Mouse (Mus musculus) thymus, adult 2 months (tissue): ENCODE measurements around the gene Rtl5. TPM values are rescaled to one million over a fixed set of nuclear protein-coding genes. Genes with fewer than 3 reads are reported as not detected.
A peak's percentile ranks its signal among the peaks of the same experiment; 100 is the strongest.

ENCODE experiments used
- DNase-seq: peaks from one replicate; pipeline ENCODE4 v3.0.0; 2021
- H3K27ac ChIP-seq: fragments of 200-500 bp; 2 replicates; pipeline ENCODE4 v1.5.1; 2012; ENCODE audit warnings: low read length, control low read depth; ENCODE audit not compliant: control insufficient read depth, insufficient read depth
- H3K27me3 ChIP-seq: fragments of 200-500 bp; 2 replicates; pipeline ENCODE4 v1.6.1; 2012; ENCODE audit warnings: mild to moderate bottlenecking, low read length, moderate library complexity, mixed read lengths; ENCODE audit not compliant: control insufficient read depth, insufficient read depth
- H3K36me3 ChIP-seq: fragments of 200-500 bp; 2 replicates; pipeline ENCODE4 v1.6.1; 2012; ENCODE audit warnings: mild to moderate bottlenecking, low read length, moderate library complexity; ENCODE audit not compliant: control insufficient read depth, insufficient read depth
- H3K4me1 ChIP-seq: fragments of 200-500 bp; replicated peaks from 2 replicates; pipeline ENCODE4 v1.6.1; 2012; ENCODE audit warnings: low read length; ENCODE audit not compliant: control insufficient read depth, insufficient read depth
- H3K4me3 ChIP-seq: fragments of 200-500 bp; 2 replicates; pipeline ENCODE4 v1.5.1; 2012; ENCODE audit warnings: mild to moderate bottlenecking, low read length, control low read depth, moderate library complexity; ENCODE audit not compliant: control insufficient read depth, insufficient read depth
- CTCF ChIP-seq: fragments of 200-500 bp; IDR thresholded peaks from 2 replicates; pipeline ENCODE4 v1.5.1; 2012; ENCODE audit warnings: mild to moderate bottlenecking, control low read depth, low read length, moderate library complexity, borderline replicate concordance; ENCODE audit not compliant: control insufficient read depth, poor library complexity, insufficient read depth; ENCODE audit errors: extremely low read depth
- POLR2A ChIP-seq: fragments of 200-500 bp; IDR thresholded peaks from 2 replicates; pipeline ENCODE4 v1.6.1; 2012; ENCODE audit warnings: mild to moderate bottlenecking, low read length, control low read depth, moderate library complexity; ENCODE audit not compliant: control insufficient read depth, poor library complexity, insufficient read depth; ENCODE audit errors: extremely low read depth
- WGBS: fragments of 180-500 bp; shearing (Covaris S2); methylation state at CpG from one replicate; pipeline ENCODE4 v1.1.7; 2018; 5-methylcytosine and 5-hydroxymethylcytosine counted together
- polyA plus RNA-seq: library from polyadenylated mRNA; depleted of rRNA; stranded (reverse); fragments of >200 nt; gene quantifications from 2 replicates; pipeline ENCODE4 v1.2.3, GENCODE M21; 2012

Rtl5 gene
- polyA plus RNA-seq, 1 experiment = 2.7 TPM

GRCm38 (mm10) chrX:102036866-102037361, 34.2 kb downstream of the Rtl5 start:
- DNase-seq = no peak
- no peaks in the 10 kb centered on the region for H3K27me3 ChIP-seq
- TF ChIP-seq POLR2A (no peak), CTCF (no peak)
- H3K4me1 ChIP-seq = peaks cover under 1% of the 10 kb centered on the region
- WGBS = 11% methylated on average over 3 of the region's 3 CpGs
- no peak overlapping the region for H3K27ac ChIP-seq
- H3K36me3 ChIP-seq = no peaks in the 10 kb centered on the region
- no peak overlapping the region for H3K4me3 ChIP-seq

GRCm38 (mm10) chrX:102035671-102036070, 35.4 kb downstream of the Rtl5 start:
- peaks cover 4% of the 10 kb centered on the region for H3K4me1 ChIP-seq
- no peak overlapping the region for H3K27ac ChIP-seq
- no peaks in the 10 kb centered on the region for H3K27me3 ChIP-seq
- H3K4me3 ChIP-seq = no peak overlapping the region
- WGBS = 76% methylated on average over 2 of the region's 3 CpGs
- no peak for TF ChIP-seq CTCF
- TF ChIP-seq POLR2A = no peak
- DNase-seq = no peak
- no peaks in the 10 kb centered on the region for H3K36me3 ChIP-seq

DNA sequence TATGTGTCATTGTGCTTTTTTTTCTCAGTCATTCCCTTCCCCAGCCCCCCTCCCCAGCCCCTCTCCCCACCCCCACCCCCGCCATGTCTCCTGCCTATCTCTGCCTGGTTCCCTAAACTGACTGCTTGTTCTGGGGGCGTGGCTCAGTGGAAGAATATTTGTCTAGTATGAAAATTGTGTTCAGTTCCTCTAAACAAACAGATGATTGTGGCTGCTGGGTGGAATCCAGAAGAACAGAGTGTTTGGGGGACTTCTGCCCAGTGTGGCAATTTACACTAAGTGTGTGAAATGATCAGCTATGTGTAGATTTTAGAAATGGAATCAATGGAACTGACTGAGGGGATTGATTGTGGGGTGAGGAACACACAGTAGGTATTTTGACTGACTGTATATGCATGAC, 37.5 kb downstream of the Rtl5 start:
- no peak overlapping the region for H3K4me3 ChIP-seq
- WGBS = 63% methylated on average over 1 of the region's 2 CpGs
- no peak overlapping the region for H3K27ac ChIP-seq
- DNase-seq = no peak
- TF ChIP-seq POLR2A (no peak), CTCF (no peak)
- peaks cover 4% of the 10 kb centered on the region for H3K4me1 ChIP-seq
- H3K27me3 ChIP-seq = no peaks in the 10 kb centered on the region
- no peaks in the 10 kb centered on the region for H3K36me3 ChIP-seq

- no peak for TF ChIP-seq CTCF
- TF ChIP-seq POLR2A = no peak
- no peaks in the 10 kb centered on the region for H3K36me3 ChIP-seq
- H3K27me3 ChIP-seq = no peaks in the 10 kb centered on the region
- peaks cover 4% of the 10 kb centered on the region for H3K4me1 ChIP-seq
- no peak overlapping the region for H3K4me3 ChIP-seq
- no peak overlapping the region for H3K27ac ChIP-seq
- WGBS = 96% methylated on average over 8 of the region's 8 CpGs
- no peak for DNase-seq
Observed at GRCm38 (mm10) chrX:102032431-102032830, 38.7 kb downstream of the Rtl5 start.

DNA sequence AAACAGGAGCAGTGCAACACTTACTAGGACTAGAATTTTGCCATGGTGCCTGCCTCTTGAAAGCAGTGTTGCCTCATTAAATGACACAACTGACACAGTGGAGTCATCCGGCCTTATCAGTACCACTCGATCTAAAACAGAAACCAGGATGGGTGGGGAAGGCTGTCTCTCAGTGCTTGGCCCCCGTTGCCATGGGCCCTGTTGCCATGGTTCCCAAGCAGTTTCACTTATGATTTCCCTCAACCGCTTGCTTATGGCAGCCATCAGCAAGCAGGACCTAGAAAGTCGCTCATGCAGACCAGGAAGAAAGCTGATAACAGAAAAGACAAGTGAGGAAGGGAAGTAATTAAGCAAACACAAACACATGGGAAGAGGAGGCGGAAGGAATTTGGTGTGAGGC, 39.3 kb downstream of the Rtl5 start:
- DNase-seq = peak; percentile 40

DNA sequence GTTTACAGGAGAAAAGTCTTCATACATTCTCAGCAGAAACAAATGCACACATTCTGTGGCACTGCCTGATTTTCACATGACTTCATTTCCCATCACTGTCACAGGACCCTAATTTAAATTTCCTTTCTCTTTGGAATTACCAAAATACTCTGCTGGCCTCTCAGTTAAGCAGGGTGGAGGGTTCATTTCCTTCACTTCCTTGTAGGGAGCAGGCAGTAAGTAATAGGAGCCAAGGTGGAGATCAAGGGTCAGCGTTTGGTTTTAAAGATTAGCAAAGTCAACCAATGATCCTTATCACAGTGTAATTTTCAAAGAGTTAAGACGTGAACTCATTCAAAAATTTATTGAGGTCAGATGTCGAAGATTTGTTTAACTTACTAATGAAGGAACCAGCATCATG, 46.1 kb downstream of the Rtl5 start:
- Histone ChIP-seq H3K36me3 (no peaks in the 10 kb centered on the region), H3K4me1 (no peaks in the 10 kb centered on the region), H3K4me3 (no peak overlapping the region), H3K27ac (no peak overlapping the region), H3K27me3 (no peaks in the 10 kb centered on the region)
- WGBS = 72% methylated on average over 3 of the region's 3 CpGs
- DNase-seq = no peak
- no peak for TF ChIP-seq CTCF

More for the DNA sequence above, 39.3 kb downstream of the Rtl5 start:
- Histone ChIP-seq H3K27ac (no peak overlapping the region), H3K36me3 (no peaks in the 10 kb centered on the region), H3K27me3 (no peaks in the 10 kb centered on the region), H3K4me3 (no peak overlapping the region), H3K4me1 (peaks cover 4% of the 10 kb centered on the region)
- TF ChIP-seq CTCF = no peak
- no peak for TF ChIP-seq POLR2A
- WGBS = 15% methylated on average over 6 of the region's 6 CpGs

DNA sequence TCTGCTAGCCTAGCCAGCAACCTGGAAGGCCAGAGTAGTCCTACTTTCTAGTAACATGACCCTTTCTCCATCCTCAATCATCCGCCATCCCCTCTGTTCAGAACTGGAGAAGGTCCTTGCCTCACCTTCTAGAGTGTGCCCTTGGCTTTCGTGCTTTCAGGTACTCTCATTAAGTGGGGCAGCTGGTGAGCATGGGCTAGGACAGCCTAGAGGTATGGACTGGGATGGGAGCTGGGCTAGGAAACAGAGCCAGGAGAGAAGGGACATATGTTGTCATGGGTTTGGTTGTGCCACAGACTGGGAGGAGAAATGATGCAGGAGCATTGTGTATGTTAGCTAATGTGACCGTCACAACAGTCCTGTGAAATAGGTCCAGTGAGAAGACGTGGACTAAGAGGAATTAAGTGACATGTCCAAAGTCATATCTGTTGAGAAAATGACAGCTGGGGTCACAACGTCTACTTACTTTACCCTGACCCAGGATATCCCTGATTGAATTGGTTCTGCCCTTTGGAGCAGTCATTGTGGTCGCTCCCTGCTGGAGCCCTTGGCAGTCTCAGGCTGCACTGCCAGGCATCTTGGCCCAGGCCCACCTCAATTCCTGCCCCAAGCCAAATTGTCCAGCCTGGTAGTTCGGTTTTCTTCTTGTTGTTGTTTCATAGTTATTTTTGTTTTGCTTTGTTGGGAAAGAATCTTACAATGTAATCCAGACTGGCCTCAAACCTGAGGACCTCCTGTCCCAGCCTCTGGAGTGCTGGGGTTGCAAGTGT, 51.4 kb downstream of the Rtl5 start:
- no peak for DNase-seq
- Histone ChIP-seq H3K27ac (no peak overlapping the region), H3K36me3 (no peaks in the 10 kb centered on the region), H3K4me1 (no peaks in the 10 kb centered on the region), H3K27me3 (no peaks in the 10 kb centered on the region), H3K4me3 (no peak overlapping the region)
- TF ChIP-seq POLR2A (no peak), CTCF (no peak)
- 94% methylated on average over 7 of the region's 7 CpGs for WGBS
